Mouse (Mus musculus) CD4-positive naive resting alpha-beta T cell, adult 57 days (primary cell): Measurements from ENCODE around the gene Arl1. TPM values are rescaled to one million over a fixed set of nuclear protein-coding genes. Genes with fewer than 3 reads are reported as not detected.

Experiments used
- total RNA-seq: library from RNA; stranded (reverse); gene quantifications from one replicate; pipeline ENCODE4 v1.2.4, GENCODE M21; 2023

The Arl1 gene
- 28.2 TPM for total RNA-seq

DNA sequence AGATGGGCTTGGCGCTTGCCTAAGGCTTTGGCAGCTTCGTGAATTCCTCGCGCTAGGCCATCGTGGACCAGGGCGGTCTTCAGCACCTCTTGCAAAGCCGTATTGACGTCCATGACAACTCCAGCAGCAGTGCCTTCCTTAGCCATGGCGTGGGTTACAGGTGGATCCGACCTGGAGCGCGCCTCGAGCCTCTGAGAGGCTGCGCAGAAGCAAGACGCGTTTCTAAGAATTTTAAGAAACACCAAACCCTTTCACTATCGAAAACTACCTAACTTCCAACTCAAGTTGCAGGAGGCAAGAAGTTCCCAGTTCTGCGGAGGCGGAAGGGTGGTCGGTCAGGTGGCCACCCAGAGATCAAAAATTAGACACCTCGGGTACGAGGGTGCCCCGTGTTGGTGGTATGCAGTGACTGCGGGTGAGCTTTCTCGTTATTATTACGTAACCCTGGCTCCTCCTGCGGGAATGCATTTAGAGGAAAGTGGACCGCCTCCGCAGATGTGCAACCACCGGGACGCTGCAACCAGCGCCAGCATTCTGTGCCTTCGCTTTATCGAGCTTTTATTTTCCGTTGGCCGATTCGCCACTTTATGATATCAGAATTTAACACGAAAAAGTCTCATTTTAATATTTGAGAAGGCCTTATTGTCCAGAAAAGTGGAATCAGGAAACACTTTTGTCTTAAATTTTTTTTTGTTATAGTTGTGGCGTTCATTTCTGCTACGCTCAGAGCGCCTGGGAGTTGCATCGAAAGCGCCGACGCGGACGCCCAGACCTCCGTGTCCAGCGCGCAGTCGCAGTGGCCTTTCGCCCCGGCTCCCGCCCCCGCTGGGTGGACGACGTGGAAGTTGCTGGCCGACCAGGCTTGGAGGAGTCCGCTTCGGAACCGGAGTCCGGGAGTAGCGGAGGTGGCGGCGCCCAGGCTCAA, at the start of gene Arl1:
Arl1 (plus strand) TSS at position 288 of the 925 bp plus-strand sequence.

DNA sequence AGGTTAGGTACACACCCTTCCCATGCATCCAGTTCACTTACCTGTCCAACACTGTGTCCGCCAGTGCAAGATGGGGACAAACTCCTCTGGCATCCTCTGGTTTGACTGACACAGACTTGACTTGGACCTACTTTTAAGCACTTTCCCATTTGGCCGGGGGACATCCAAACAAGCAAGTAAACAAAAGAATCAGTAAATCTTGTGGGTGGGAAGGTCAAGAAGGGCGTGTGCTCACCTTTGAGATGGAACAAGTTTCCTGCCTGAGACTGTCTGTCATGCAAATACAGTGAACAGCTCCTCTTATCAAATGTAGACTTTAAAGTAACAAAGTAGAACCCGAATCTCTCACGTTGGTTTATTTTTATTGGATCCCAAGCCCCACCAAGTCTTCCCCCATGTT, 45.7 kb upstream of the Arl1 start, which contains the start of gene Spic:
Spic (minus strand) TSS at position 91 of the 400 bp plus-strand sequence.

Other genes starting within 250 kb of the Arl1 start
- 3.1 TPM for gene Chpt1, start 226.8 kb upstream of the Arl1 start, total RNA-seq
- gene Mybpc1, start 125.7 kb upstream of the Arl1 start, total RNA-seq = not detected
- 3.8 TPM for gene Spic, start 45.8 kb upstream of the Arl1 start, total RNA-seq
- 49.5 TPM for gene Utp20, start 95.9 kb downstream of the Arl1 start, total RNA-seq
- not detected for gene Slc5a8, start 155.1 kb downstream of the Arl1 start, total RNA-seq